Mouse (Mus musculus) stomach, embryonic 16.5 days (tissue): ENCODE measurements around the gene Megf11. TPM values are rescaled to one million over a fixed set of nuclear protein-coding genes. Genes with fewer than 3 reads are reported as not detected.
A peak's percentile ranks its signal among the peaks of the same experiment; 100 is the strongest.

Experiments used
- ATAC-seq: fragments of 200-750 bp; cut with Nextera tagmentation; 2 replicates; pipeline ENCODE4 v1.8.0; 2017; ENCODE audit warnings: moderate number of reproducible peaks, moderate TSS enrichment; ENCODE audit not compliant: insufficient read depth, low FRiP score
- H3K27ac ChIP-seq: fragments of 300-500 bp; sonication (generic); 2 replicates; pipeline ENCODE4 v1.5.1; 2014; ENCODE audit warnings: low read length
- H3K27me3 ChIP-seq: fragments of 300-500 bp; sonication (generic); 2 replicates; pipeline ENCODE4 v1.6.1; 2014; ENCODE audit warnings: low read length, control low read depth, mixed read lengths; ENCODE audit not compliant: control insufficient read depth, insufficient read depth
- H3K36me3 ChIP-seq: fragments of 300-500 bp; sonication (generic); 2 replicates; pipeline ENCODE4 v1.6.1; 2014; ENCODE audit warnings: low read length; ENCODE audit not compliant: control insufficient read depth, insufficient read depth
- H3K4me1 ChIP-seq: fragments of 300-500 bp; sonication (generic); 2 replicates; pipeline ENCODE4 v1.6.1; 2014; ENCODE audit warnings: low read length, control low read depth, mixed read lengths; ENCODE audit not compliant: control insufficient read depth, insufficient read depth
- H3K4me2 ChIP-seq: fragments of 300-500 bp; sonication (generic); 2 replicates; pipeline ENCODE4 v1.6.1; 2014; ENCODE audit warnings: low read depth, low read length, mixed read lengths
- H3K4me3 ChIP-seq: fragments of 300-500 bp; sonication (generic); replicated peaks from 2 replicates; pipeline ENCODE4 v1.5.1; 2014; ENCODE audit warnings: mild to moderate bottlenecking, low read length
- H3K9ac ChIP-seq: fragments of 300-500 bp; sonication (generic); 2 replicates; pipeline ENCODE4 v1.6.1; 2014; ENCODE audit warnings: low read length
- H3K9me3 ChIP-seq: fragments of 300-500 bp; sonication (generic); replicated peaks from 2 replicates; pipeline ENCODE4 v1.6.1; 2016; ENCODE audit warnings: low read length, control low read depth; ENCODE audit not compliant: control insufficient read depth
- WGBS: fragments of 180-500 bp; shearing (Covaris S2); extraction: QIAGEN DNeasy Blood & Tissue Kit; methylation state at CpG from one replicate; pipeline ENCODE4 v1.1.7; 2014; 5-methylcytosine and 5-hydroxymethylcytosine counted together
- polyA plus RNA-seq: library from polyadenylated mRNA; unstranded; fragments of >200 nt; fragmentation: Nextera tagmentation; extraction: Ambion mirVana; gene quantifications from 2 replicates; pipeline ENCODE4 v1.2.1, GENCODE M21; 2015

The Megf11 gene
- polyA plus RNA-seq, 1 experiment from 2014 or later = 1.2 TPM

- 33% methylated on average over 6 of the region's 6 CpGs for WGBS
- H3K4me2 ChIP-seq = peak overlapping the region; percentile 9; the same call in 1 of the 2 replicates
These were observed 62.1 kb downstream of the Megf11 start for GRCm38 (mm10) chr9:64447522-64447921.

GRCm38 (mm10) chr9:64452769-64453168 is 67.3 kb downstream of the Megf11 start:
- H3K9ac ChIP-seq = no peak overlapping the region
- no peaks in the 10 kb centered on the region for H3K36me3 ChIP-seq
- peaks cover 11% of the 10 kb centered on the region for H3K4me1 ChIP-seq
- H3K27me3 ChIP-seq = no peaks in the 10 kb centered on the region
- H3K4me2 ChIP-seq = no peak overlapping the region
- no peak overlapping the region for H3K4me3 ChIP-seq
- H3K9me3 ChIP-seq = no peaks in the 10 kb centered on the region
- no peak for ATAC-seq
- H3K27ac ChIP-seq = no peak overlapping the region
- 68% methylated on average over 5 of the region's 5 CpGs for WGBS

More at GRCm38 (mm10) chr9:64447522-64447921, 62.1 kb downstream of the Megf11 start:
- Histone ChIP-seq H3K9ac (peak overlapping the region; percentile 26; the same call in 1 of the 2 replicates), H3K4me3 (no peak overlapping the region), H3K4me1 (peaks cover 11% of the 10 kb centered on the region), H3K27me3 (no peaks in the 10 kb centered on the region), H3K9me3 (no peaks in the 10 kb centered on the region), H3K27ac (peak overlapping the region; percentile 51), H3K36me3 (no peaks in the 10 kb centered on the region)
- peak; percentile 34; the same call in 1 of the 2 replicates for ATAC-seq

GRCm38 (mm10) chr9:64454196-64454595 is 68.8 kb downstream of the Megf11 start:
- H3K4me1 ChIP-seq = peaks cover 14% of the 10 kb centered on the region
- ATAC-seq = no peak
- H3K27ac ChIP-seq = no peak overlapping the region
- no peaks in the 10 kb centered on the region for H3K9me3 ChIP-seq
- no peak overlapping the region for H3K4me3 ChIP-seq
- H3K4me2 ChIP-seq = no peak overlapping the region
- no peak overlapping the region for H3K9ac ChIP-seq
- WGBS = 82% methylated on average over 4 of the region's 4 CpGs
- no peaks in the 10 kb centered on the region for H3K36me3 ChIP-seq
- H3K27me3 ChIP-seq = no peaks in the 10 kb centered on the region

GRCm38 (mm10) chr9:64455910-64456309 is 70.5 kb downstream of the Megf11 start:
- Histone ChIP-seq H3K27me3 (no peaks in the 10 kb centered on the region), H3K27ac (no peak overlapping the region), H3K4me3 (no peak overlapping the region), H3K36me3 (no peaks in the 10 kb centered on the region), H3K9me3 (no peaks in the 10 kb centered on the region), H3K4me1 (peaks cover 14% of the 10 kb centered on the region), H3K9ac (no peak overlapping the region), H3K4me2 (no peak overlapping the region)
- ATAC-seq = no peak
- 15% methylated on average over 9 of the region's 9 CpGs for WGBS

- ATAC-seq = no peak
- H3K9me3 ChIP-seq = no peaks in the 10 kb centered on the region
- no peak overlapping the region for H3K4me3 ChIP-seq
- H3K27ac ChIP-seq = no peak overlapping the region
- H3K36me3 ChIP-seq = no peaks in the 10 kb centered on the region
- peaks cover 14% of the 10 kb centered on the region for H3K4me1 ChIP-seq
- WGBS = 55% methylated on average over 7 of the region's 7 CpGs
- H3K27me3 ChIP-seq = no peaks in the 10 kb centered on the region
- no peak overlapping the region for H3K9ac ChIP-seq
- no peak overlapping the region for H3K4me2 ChIP-seq
These were observed 72.2 kb downstream of the Megf11 start for GRCm38 (mm10) chr9:64457596-64457995.

- no peak overlapping the region for H3K9ac ChIP-seq
- no peak overlapping the region for H3K4me3 ChIP-seq
- H3K36me3 ChIP-seq = no peaks in the 10 kb centered on the region
- H3K27ac ChIP-seq = no peak overlapping the region
- H3K4me2 ChIP-seq = no peak overlapping the region
- 0 out of 2 replicates have a peak, but pooled peaks cover 8% of the 10 kb centered on the region for H3K4me1 ChIP-seq
- 60% methylated on average over 16 of the region's 16 CpGs for WGBS
- H3K27me3 ChIP-seq = no peaks in the 10 kb centered on the region
- no peaks in the 10 kb centered on the region for H3K9me3 ChIP-seq
- no peak for ATAC-seq
These were observed 76.3 kb downstream of the Megf11 start for GRCm38 (mm10) chr9:64461568-64462308.

GRCm38 (mm10) chr9:64462870-64463269 is 77.4 kb downstream of the Megf11 start:
- no peak for ATAC-seq
- Histone ChIP-seq H3K9me3 (no peaks in the 10 kb centered on the region), H3K4me3 (no peak overlapping the region), H3K27ac (no peak overlapping the region), H3K36me3 (no peaks in the 10 kb centered on the region), H3K9ac (no peak overlapping the region), H3K4me2 (no peak overlapping the region), H3K27me3 (no peaks in the 10 kb centered on the region), H3K4me1 (0 out of 2 replicates have a peak, but pooled peaks cover 5% of the 10 kb centered on the region)

- ATAC-seq = peak; percentile 68; the same call in 1 of the 2 replicates
- H3K36me3 ChIP-seq = no peaks in the 10 kb centered on the region
- WGBS = 50% methylated on average over 8 of the region's 8 CpGs
- no peaks in the 10 kb centered on the region for H3K4me1 ChIP-seq
- no peaks in the 10 kb centered on the region for H3K9me3 ChIP-seq
- H3K4me3 ChIP-seq = no peak overlapping the region
- H3K9ac ChIP-seq = no peak overlapping the region
- H3K27ac ChIP-seq = no peak overlapping the region
- H3K27me3 ChIP-seq = no peaks in the 10 kb centered on the region
- no peak overlapping the region for H3K4me2 ChIP-seq
These were observed 80.7 kb downstream of the Megf11 start for GRCm38 (mm10) chr9:64466090-64466489.

GRCm38 (mm10) chr9:64466564-64466963 is 81.1 kb downstream of the Megf11 start:
- WGBS = 43% methylated on average over 4 of the region's 4 CpGs
- no peak overlapping the region for H3K27ac ChIP-seq
- H3K4me1 ChIP-seq = no peaks in the 10 kb centered on the region
- H3K36me3 ChIP-seq = no peaks in the 10 kb centered on the region
- H3K4me3 ChIP-seq = no peak overlapping the region
- no peaks in the 10 kb centered on the region for H3K27me3 ChIP-seq
- no peak overlapping the region for H3K4me2 ChIP-seq
- H3K9me3 ChIP-seq = no peaks in the 10 kb centered on the region
- no peak overlapping the region for H3K9ac ChIP-seq
- ATAC-seq = no peak
